Mouse (Mus musculus) E14TG2a.4 (cell line): ENCODE data around the gene Klhl2.

Source experiments
- H3K27me3 ChIP-seq: 2 replicates; pipeline ENCODE4 v1.6.1; 2014; ENCODE audit warnings: low read length, control low read depth; ENCODE audit not compliant: insufficient read depth
- H3K36me3 ChIP-seq: 2 replicates; pipeline ENCODE4 v1.6.1; 2014; ENCODE audit warnings: low read length, control low read depth; ENCODE audit not compliant: insufficient read depth
- H3K4me1 ChIP-seq: replicated peaks from 2 replicates; pipeline ENCODE4 v1.6.1; 2014; ENCODE audit warnings: low read depth, low read length, control low read depth
- H3K4me3 ChIP-seq: replicated peaks from 2 replicates; pipeline ENCODE4 v1.5.1; 2014; ENCODE audit warnings: mild to moderate bottlenecking, low read length
- H3K9me3 ChIP-seq: 2 replicates; pipeline ENCODE4 v1.6.1; 2014; ENCODE audit warnings: low read length, control low read depth
- CTCF ChIP-seq: conservative IDR thresholded peaks from 2 replicates; pipeline ENCODE4 v1.5.1; 2014; ENCODE audit warnings: low read length
- NANOG ChIP-seq: IDR thresholded peaks from 2 replicates; pipeline ENCODE4 v1.6.1; 2014; ENCODE audit warnings: borderline replicate concordance, low read length, mixed read lengths
- POU5F1 ChIP-seq: IDR thresholded peaks from 2 replicates; pipeline ENCODE4 v1.6.1; 2014; ENCODE audit warnings: low read length, borderline replicate concordance

Gene Klhl2

DNA sequence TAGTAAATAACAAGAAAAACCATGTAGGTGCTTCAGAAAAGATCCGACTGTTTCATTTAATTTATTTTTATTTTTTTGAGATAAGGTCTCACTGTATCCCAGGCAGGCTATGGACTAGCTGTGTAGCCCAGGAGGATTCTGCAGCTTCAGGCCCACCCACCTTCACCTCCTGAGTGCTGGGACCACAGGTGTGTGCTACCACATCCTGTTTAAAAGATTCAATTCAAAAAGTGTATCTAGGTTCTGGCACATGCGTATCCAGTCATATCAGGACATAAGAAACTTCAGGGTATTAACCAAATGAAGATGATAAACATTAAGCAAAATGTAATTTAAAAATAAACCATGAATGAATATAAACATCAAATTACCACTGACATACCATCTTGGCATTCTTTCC, 126.6 kb downstream of the Klhl2 start:
- Histone ChIP-seq H3K27me3 (no peaks in the 10 kb centered on the region), H3K4me3 (no peak overlapping the region), H3K4me1 (peaks cover 24% of the 10 kb centered on the region), H3K9me3 (no peaks in the 10 kb centered on the region), H3K36me3 (peaks cover 98% of the 10 kb centered on the region)
- no peak for TF ChIP-seq POU5F1
- no peak for TF ChIP-seq NANOG
- no peak for TF ChIP-seq CTCF

DNA sequence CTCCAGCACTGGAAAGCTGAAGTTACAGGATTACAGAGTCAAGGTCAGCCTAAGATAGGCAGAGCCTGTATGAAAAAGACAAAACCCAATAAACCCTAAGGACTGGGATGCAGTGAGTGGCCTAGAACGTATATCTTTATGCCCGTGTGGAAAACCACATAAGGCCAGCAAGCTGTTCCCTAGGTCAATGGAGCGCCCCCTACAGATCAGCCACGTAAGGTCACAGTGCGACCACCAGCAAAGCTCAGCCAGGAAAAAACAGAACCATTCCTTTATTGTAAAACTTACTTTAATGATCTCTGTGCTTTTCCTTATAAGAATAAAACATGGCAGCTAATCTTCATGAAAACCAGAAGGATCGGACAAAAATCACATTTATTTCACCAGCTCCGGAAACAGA, 131.9 kb downstream of the Klhl2 start:
- no peak overlapping the region for H3K4me3 ChIP-seq
- TF ChIP-seq CTCF (peak; percentile 53), NANOG (no peak), POU5F1 (no peak)
- H3K4me1 ChIP-seq, result peaks cover 3% of the 10 kb centered on the region
- peaks cover 5% of the 10 kb centered on the region; the same call in 1 of the 2 replicates for H3K9me3 ChIP-seq
- peaks cover 74% of the 10 kb centered on the region for H3K36me3 ChIP-seq
- no peaks in the 10 kb centered on the region for H3K27me3 ChIP-seq

DNA sequence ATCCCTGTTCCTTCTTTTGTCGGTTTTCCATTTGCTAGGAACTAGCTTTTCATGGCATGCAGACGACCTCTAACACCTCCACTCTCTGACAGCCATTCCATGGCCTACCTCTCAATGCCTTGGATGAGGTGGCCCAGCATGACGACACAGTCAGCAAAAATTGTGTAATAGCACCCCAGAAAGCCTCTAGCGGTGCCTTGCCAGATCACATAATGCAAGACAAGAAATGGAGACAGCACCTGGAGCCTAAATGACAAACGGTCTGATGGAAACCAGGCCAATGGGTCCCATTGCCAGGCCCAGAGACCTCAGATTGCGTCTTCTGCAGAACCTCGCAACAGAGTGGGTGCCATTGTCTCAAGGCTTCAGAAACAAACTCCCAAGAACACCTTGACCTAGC, 137.3 kb downstream of the Klhl2 start:
- H3K9me3 ChIP-seq, result peaks cover 7% of the 10 kb centered on the region; the same call in 1 of the 2 replicates
- peaks cover 21% of the 10 kb centered on the region for H3K36me3 ChIP-seq
- peaks cover 8% of the 10 kb centered on the region for H3K4me1 ChIP-seq
- H3K4me3 ChIP-seq, result no peak overlapping the region
- no peaks in the 10 kb centered on the region for H3K27me3 ChIP-seq
- TF ChIP-seq POU5F1 (no peak), NANOG (no peak), CTCF (no peak)

DNA sequence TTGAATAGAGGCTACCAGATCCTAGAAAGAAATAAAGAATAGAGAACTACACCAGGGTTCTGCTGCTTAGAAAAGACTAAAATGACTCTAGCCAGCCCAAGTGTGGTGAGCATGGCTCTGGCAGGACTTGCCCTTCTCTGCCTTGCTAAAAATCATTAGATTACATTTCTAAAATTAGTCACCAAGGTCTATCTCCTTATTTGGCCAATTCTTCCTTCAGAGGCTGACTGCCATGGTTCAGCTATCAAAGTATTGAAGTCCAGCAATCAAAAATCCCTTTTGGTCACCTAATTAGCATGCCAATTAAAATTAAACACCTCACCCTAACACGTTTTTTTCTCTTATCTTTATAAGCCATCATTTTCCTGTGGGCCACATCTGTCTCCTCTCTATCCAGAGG, 138.3 kb downstream of the Klhl2 start:
- no peak for TF ChIP-seq POU5F1
- no peak for TF ChIP-seq NANOG
- Histone ChIP-seq H3K4me1 (peaks cover 8% of the 10 kb centered on the region), H3K4me3 (no peak overlapping the region), H3K36me3 (peaks cover 12% of the 10 kb centered on the region), H3K27me3 (no peaks in the 10 kb centered on the region), H3K9me3 (peaks cover 8% of the 10 kb centered on the region; the same call in 1 of the 2 replicates)

DNA sequence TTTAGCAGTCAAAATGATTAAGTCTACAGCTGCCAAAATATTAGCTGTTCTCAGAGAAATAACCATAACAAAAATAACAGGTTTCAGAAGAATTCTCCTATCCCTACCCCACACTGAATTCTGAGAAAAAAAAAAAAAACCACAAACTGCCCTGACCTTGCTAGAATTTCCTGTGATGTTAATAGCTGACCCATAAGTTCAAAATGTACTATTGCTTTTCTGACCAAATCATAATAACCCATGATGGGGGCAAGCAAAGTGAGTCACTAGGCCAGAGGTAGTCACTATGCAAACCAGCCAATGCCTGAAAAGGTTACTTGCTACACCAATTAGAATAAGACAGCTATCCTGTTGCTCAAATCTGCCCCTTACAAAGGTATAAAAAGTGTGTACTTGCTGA, 142.3 kb downstream of the Klhl2 start:
- Histone ChIP-seq H3K27me3 (no peaks in the 10 kb centered on the region), H3K4me3 (no peak overlapping the region), H3K36me3 (no peaks in the 10 kb centered on the region), H3K4me1 (peaks cover under 1% of the 10 kb centered on the region), H3K9me3 (peaks cover 3% of the 10 kb centered on the region; the same call in 1 of the 2 replicates)
- TF ChIP-seq POU5F1 (no peak), CTCF (no peak), NANOG (no peak)

DNA sequence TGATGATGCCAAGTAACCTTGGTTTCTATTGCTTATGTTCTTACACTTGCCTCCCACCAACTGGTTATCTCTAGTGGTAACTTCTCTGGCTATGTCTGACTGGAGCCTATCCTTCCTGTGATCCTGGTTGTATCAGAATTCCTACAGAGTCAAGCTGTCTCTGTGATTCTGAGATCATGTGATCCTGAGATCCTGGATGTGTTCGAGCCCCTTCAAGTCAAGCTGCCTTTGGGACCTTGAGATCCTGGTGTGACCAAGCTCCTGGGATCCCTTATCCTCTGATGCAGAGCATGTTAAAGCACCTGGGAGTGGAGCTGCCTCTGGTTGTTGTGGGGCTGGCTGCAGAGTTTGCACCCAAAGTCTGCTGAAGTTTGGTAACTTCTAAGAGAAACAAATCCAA, 146.6 kb downstream of the Klhl2 start:
- H3K4me1 ChIP-seq, result no peaks in the 10 kb centered on the region
- H3K27me3 ChIP-seq, result no peaks in the 10 kb centered on the region
- no peaks in the 10 kb centered on the region for H3K36me3 ChIP-seq
- H3K9me3 ChIP-seq, result peaks cover 3% of the 10 kb centered on the region; the same call in 1 of the 2 replicates
- no peak overlapping the region for H3K4me3 ChIP-seq
- TF ChIP-seq NANOG (no peak), CTCF (no peak), POU5F1 (no peak)

DNA sequence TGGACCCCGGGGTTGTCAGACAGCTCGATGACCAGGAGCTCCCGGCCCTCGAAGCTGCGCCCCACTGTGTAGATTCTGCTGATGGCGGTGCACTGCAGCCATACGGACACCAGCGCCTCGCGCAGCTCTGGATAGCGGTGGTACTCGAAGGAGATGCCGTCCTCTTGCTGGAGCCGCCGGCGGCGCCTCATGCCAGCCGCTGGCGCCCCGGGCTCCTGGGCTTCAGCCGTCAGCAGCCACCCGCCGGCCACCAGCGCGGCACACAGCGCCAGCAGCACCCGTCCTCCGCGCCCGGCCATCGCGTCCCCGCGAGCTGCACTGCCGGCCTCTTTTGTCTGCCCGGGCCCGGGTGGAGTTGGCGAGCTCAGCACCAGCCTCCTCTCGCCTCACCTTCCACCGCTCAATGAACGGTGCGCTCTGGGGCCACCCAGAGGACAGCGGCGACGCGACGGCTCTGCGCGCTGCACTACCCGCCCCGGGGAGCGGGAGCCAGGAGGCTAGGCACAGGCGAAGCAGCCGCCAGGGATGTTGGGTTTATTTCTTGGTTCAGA, 157.1 kb downstream of the Klhl2 start, which contains the start of gene Cpe:
Cpe (minus strand) TSS at position 404 of the 551 bp plus-strand sequence.
- Histone ChIP-seq H3K27me3 (peaks cover 45% of the 10 kb centered on the region), H3K4me1 (peaks cover 8% of the 10 kb centered on the region), H3K9me3 (no peaks in the 10 kb centered on the region), H3K4me3 (peak within 1 kb of the TSS; percentile 83), H3K36me3 (no peaks in the 10 kb centered on the region)
- TF ChIP-seq CTCF, result no peak
- TF ChIP-seq NANOG, result no peak
- TF ChIP-seq POU5F1, result no peak

DNA sequence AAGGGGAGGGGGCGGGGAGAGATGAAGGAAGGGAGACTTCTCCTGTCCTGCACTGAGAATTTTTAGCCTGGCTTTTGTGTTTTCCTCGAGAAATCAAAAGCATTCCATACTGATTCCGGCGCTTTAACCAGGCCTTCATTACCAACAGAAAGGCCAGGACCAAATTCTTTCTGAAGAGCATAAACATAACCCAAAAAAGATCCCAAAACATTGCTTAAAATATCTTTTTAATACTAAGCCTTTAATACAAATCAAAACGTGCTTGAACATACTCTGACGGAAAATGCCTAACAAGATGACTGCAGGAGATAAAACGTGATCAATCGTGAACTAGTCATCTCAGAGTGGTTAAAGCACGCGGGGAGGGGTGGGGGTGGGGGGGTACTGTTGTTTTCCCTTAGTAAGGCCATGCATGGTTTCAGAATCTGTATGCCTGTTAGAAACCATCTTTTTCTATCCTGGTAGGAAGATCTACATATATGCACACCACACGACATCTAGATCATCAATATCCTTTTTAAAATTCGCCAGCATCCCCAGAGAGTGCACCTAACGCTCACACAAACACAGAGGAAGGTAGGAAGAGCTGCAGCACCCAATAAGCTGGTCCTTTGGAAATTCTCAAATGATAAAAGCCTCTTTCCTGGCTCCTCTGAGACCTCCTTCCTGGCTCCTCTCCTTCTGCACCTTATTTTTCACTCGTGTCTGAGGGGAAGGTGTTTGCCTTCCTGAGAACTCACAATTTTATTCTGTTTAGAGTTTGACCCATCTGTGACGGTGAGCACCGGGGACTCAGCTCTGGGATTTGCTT, 158.0 kb downstream of the Klhl2 start:
- Histone ChIP-seq H3K9me3 (no peaks in the 10 kb centered on the region), H3K4me1 (peaks cover 8% of the 10 kb centered on the region), H3K4me3 (peak overlapping the region; percentile 83), H3K27me3 (peaks cover 43% of the 10 kb centered on the region), H3K36me3 (no peaks in the 10 kb centered on the region)
- TF ChIP-seq POU5F1, result no peak
- TF ChIP-seq NANOG, result no peak
- TF ChIP-seq CTCF, result no peak
